Mouse (Mus musculus) cerebellum, postnatal 14 days (tissue): ENCODE data around the gene Cacna1h.

ENCODE experiments used
- DNase-seq, 2 experiments: peaks; one replicate each; pipeline ENCODE4 v3.0.0; 2021; ENCODE audit warnings: mixed read lengths in 2 of 2

Cacna1h gene

DNA sequence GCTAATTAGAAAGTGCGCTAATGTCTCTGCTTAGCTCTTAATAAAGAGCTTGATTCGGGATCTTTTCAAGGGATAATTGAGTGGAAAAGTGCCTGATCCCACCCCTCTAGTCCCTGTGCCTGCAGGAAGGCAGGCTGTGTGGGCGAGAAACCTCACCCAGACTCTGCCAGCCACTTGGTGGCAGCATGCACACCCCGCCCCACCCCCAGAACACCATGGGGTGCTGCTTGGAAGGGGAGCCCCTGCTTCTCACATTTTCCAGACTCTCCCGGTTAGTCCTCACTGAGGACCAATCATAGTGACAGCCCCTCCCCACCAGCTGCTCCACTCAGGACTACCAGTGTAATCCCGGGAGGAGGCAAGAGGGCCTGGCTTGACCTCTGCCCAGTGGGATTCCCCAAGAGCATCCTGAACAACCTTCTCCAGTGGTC, 27.6 kb downstream of the Cacna1h start:
- DNase-seq: peak in 1 of 2 experiments; percentile 47

- no peak for DNase-seq
These were observed 28.2 kb downstream of the Cacna1h start for GRCm38 (mm10) chr17:25405224-25405895.

DNA sequence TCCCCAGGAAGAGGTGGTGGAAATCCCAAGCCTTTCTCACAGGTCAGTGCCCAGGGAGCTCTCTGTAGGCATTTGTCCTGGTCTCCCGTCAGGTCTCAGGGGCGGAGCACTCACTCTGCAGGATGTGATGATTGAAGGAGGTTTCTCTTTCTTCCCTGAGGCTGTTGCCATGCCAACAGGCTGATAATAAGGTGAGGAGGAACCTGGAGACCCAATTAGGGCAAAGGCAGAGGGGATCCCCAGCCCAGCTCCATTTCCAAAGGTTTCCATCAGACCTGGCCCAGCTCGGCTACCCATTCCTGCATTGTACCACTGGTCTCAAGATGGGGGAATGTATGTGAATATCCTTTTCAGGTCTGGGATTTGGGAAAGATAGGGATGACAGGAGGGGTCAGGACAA, 29.4 kb downstream of the Cacna1h start:
- no peak for DNase-seq

DNA sequence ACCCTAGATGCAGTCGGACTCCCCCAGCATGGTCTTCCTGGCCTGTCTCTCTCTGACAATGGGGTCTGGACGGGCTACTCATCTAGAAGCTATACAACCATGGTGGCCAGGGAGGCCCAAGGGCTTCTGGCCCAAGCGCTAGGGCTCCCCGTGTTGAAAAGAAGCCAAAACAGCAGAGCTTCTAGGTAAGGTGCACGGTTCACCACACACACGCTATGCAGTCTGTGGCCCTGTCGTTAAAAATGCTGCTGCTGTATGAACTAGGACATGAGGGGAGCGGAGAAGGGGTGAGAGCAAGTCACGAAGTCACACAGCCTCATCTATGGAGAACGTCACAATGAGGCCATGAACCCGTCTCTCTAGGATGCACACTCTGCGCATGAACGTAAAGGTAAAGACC, 31.4 kb downstream of the Cacna1h start:
- no peak for DNase-seq

- no peak for DNase-seq
These were observed 32.1 kb downstream of the Cacna1h start for GRCm38 (mm10) chr17:25401491-25401890.

GRCm38 (mm10) chr17:25400443-25400842, 33.1 kb downstream of the Cacna1h start:
- DNase-seq: no peak

- DNase-seq: no peak
These were observed 35.1 kb downstream of the Cacna1h start for GRCm38 (mm10) chr17:25398520-25398838.

DNA sequence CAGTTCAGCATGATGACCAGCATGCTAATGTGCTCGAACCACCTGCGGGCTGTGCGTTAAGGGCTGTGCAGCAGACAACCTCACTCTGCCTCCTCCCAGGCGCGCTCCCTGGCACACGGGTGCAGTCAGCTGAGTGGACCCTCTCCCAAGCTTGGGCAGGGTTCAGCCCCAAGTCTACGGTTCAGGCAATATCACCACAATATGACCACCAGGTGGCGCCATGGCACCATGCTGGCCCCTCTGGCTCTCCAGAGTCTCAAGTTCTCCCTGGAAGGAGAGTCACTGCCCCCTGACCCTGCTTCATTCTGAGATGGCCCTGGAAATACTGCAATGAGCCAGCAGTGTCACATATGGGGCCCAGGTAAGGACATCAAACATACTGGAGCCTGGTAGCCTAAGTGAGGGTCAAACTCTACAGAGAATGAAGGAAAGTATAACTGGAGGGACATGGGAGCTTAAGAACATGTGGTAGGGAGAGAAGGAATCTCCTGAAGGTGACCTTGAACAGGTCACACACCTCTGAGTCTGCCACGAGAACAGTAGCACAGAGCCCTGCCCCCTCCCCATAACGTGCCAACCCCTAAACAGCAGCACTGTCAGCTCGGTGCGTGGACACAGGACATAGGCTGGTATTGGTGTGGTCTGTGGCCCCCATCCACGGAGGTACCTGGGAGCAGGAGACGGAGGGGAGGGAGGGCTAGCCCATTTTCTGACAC, 35.6 kb downstream of the Cacna1h start:
- DNase-seq: peak; percentile 91 to 93

- DNase-seq: no peak
These were observed 39.1 kb downstream of the Cacna1h start for GRCm38 (mm10) chr17:25394526-25394925.

DNA sequence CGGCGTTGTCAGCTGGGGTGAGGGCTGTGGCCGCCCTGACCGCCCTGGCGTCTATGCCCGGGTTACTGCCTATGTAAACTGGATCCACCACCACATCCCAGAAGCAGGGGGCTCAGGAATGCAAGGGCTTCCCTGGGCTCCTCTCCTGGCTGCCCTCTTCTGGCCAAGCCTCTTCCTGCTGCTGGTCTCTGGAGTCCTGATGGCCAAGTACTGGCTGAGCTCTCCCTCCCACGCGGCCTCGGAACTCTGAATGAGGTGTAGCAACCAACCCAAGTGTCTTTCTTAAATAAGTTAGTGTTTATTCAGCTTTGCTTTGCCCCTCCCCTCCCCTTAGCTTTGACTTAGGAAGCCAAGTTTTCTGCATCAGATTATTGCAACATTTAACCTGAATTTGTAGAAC, 59.6 kb downstream of the Cacna1h start:
- DNase-seq: peak; percentile 19 to 48

GRCm38 (mm10) chr17:25372491-25372890, 61.1 kb downstream of the Cacna1h start:
- DNase-seq: no peak

- no peak for DNase-seq
These were observed 64.6 kb downstream of the Cacna1h start, which contains the start of gene Tpsg1 for GRCm38 (mm10) chr17:25368973-25369372. Tpsg1 (plus strand) TSS chr17:25369273.

- no peak for DNase-seq
These were observed 67.6 kb downstream of the Cacna1h start, which contains the start of gene Tpsb2 for GRCm38 (mm10) chr17:25366005-25366404. Tpsb2 (plus strand) TSS chr17:25366305.

- DNase-seq: peak; percentile 53 to 73
These were observed 69.9 kb downstream of the Cacna1h start for GRCm38 (mm10) chr17:25363726-25364125.

- DNase-seq: peak; percentile 33 to 50
These were observed 72.3 kb downstream of the Cacna1h start for GRCm38 (mm10) chr17:25361291-25361690.

DNA sequence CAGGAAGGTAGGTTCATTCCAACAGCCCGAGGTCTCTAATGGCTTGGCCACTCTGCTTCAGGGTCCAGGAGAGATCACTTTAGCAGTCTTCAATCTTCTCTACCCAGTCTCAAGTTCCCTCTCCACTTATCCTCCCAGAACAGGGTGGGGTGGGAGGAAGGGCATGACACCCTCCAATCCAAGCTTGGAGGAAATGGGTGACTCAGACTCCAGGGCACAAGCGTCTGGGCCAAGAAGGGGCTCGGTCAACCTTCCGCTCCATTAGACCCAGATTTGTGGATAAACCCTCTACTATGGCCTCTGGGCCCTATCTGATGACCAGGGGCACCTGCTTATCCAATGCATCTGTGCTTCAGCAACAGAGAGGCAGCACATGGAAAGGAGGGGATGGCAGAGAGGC, 88.1 kb downstream of the Cacna1h start, which contains the start of gene Tpsab1:
Gene Tpsab1 (minus strand): TSS at position 101 of the 400 bp plus-strand sequence.
- DNase-seq: no peak

DNA sequence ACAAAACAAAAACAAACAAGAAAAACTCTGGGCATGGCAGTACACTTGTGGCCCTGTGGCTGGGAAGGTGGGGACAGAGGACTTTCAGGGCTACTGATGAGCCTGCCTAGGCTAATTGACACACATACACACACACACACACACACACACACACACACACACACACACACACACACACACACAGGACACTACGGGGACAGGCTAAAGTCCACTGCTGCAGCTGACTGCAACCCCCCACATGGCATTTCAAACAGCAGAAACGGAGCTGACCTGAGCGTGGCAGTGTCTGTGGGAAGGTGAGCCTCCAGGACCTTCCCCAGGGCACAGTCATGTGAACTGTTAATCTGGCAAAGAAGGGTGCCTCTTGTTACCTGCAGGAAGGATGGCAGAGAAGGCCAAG, 92.1 kb downstream of the Cacna1h start:
- DNase-seq: no peak

DNA sequence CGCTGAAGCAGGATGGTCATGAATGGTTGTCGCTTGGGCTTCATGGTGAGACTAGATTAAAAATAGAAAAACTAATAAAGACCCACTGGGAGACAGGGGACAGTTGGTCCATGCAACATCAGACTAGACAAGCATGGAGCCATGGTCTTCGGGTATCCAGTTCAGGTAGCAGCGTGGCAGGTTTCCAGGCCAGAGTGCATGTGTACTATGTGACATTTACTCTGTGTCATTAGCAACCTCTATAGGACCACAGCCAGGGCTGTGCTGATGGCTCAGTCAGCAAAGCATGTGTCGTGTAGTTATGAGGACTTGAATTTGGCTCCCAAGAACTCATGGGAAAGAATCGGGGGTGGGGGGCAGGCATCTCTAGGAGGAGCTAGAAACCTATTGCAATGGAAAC, 93.6 kb downstream of the Cacna1h start:
- no peak for DNase-seq

GRCm38 (mm10) chr17:25338218-25338617, 95.4 kb downstream of the Cacna1h start:
- no peak for DNase-seq

DNA sequence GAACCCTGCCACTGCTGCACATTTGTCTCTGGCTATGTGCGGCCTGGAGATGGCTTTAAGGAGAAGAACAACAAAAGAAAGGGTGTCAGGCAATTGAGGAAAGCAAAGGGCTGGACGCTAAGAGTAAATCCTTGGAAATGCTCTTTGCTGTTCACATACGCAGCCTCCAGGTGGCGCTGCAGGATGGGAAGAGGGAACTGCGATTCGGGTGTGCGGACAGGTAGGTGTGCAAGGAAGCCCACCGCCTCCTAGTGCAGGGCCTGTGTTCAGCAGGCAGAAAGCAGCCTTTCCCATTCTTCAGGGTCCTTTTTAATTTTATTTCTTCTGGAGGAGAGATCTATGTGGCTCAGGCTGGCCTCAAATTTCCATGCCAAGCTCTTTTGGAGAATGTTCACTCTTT, 99.6 kb downstream of the Cacna1h start:
- peak; percentile 77 to 89 for DNase-seq

DNA sequence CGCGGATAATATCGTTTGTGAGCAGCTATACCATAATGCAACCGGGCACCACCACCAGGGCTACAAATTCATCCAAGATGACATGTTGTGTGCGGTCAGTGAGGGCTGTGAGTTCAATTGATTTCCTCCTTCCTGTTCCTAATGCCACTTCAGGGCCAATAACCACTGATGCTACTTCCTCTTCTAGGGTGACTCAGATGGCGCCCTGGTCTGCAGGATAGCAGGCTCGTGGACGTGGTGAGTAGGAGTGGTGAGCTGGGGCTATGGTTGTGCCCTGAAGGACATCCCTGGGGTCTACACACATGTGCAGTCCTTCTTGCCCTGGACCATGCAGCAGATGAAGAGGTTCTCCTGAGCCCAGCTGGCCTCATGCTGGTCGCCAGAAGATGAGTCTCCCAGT, 101.3 kb downstream of the Cacna1h start:
- DNase-seq: no peak
